In the genomic region with DNA sequence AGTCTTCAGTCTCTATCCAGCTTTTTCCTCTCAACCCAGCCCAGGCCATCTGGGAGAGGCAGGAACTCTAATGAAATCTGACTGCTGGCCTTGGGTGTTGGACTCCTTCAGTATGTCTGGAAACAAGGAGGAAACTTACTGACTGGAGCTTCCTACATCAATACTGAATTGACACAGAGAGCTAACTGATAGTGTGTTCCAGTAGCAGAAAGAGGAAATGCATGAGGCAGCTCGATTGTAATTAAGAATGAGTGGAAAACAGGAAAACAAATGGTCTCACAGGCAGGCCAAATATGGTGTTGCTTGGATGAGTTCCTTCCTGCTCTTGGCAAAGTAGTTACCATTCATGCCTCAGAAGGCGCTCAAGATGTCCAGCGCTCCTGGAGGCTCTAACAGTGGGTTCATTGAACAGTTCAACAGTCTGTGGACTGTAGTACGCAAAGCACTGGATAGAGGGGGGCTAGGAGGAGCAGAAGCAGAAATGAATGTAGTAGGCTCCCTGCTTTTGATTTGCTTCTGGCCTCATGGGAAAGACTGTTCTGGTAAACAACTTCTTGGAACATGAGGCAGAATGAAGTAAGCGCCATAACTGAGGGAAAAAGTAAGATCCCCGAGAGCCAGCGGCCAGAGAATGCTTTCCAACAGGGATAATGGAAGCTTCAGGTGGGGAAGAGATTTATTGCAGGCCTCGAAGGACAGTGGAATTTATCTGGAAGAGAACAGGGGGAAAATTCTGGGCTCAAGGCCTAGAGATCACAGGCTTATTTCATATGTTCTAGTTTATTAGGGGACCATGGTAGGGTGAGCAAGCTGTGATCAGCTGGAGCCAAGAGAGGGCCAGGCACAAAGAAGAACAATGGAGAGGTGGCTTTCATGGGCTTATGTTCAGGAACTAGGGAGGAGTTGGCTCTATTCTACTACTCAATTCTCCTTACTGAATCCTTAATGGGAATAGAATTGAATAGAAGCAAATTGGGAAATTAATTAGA, we compare ENCODE assay signal across 9 mouse cellular contexts.
A peak's percentile ranks its signal among the peaks of the same experiment; 100 is the strongest.
DNase-seq lines count a peak whose midpoint lies in the region; ATAC-seq lines count a peak whose summit lies in the region.
"Had no signal": no experiment of that assay in that cellular context is flagged by ENCODE, and none has a peak within 500 bp of the region (broad histone marks: within the 10 kb centered on the region; RNA-seq: fewer than 3 reads in every experiment).

No protein-coding gene starts in this region.

- no peaks in the 10 kb centered on the region for H3K36me3 ChIP-seq in hindbrain, embryonic 14.5 days (replicated peaks; ENCODE audit: control insufficient read depth, insufficient read depth)
- no peaks in the 10 kb centered on the region for H3K36me3 ChIP-seq in hindbrain, embryonic 10.5 days
- H3K36me3 ChIP-seq in embryonic facial prominence, embryonic 14.5 days (ENCODE audit: control insufficient read depth, insufficient read depth, low read length), result no peaks in the 10 kb centered on the region

- H3K27ac ChIP-seq in hindbrain, embryonic 14.5 days, result no peak overlapping the region
- H3K27ac ChIP-seq in hindbrain, embryonic 10.5 days, result no peak overlapping the region
- peak overlapping the region; percentile 54 for H3K27ac ChIP-seq in embryonic facial prominence, embryonic 14.5 days (replicated peaks; ENCODE audit: low read depth, low read length)

- peak; percentile 40; the same call in 1 of the 2 replicates for ATAC-seq in hindbrain, embryonic 14.5 days (ENCODE audit: low FRiP score)
- ATAC-seq in embryonic facial prominence, embryonic 14.5 days (ENCODE audit: low read depth), result peak; percentile 78
- ATAC-seq: Patski had no signal

- WGBS in hindbrain, embryonic 14.5 days, result 86% methylated on average over 8 of the region's 8 CpGs
- WGBS in hindbrain, embryonic 10.5 days, result 89% methylated on average over 8 of the region's 8 CpGs
- WGBS in embryonic facial prominence, embryonic 14.5 days, result 63% methylated on average over 8 of the region's 8 CpGs

- no peaks in the 10 kb centered on the region for H3K27me3 ChIP-seq in hindbrain, embryonic 14.5 days (ENCODE audit: control insufficient read depth, insufficient read depth, low read length)
- H3K27me3 ChIP-seq in hindbrain, embryonic 10.5 days (ENCODE audit: insufficient read depth, poor library complexity, severe bottlenecking), result no peaks in the 10 kb centered on the region
- no peaks in the 10 kb centered on the region for H3K27me3 ChIP-seq in embryonic facial prominence, embryonic 14.5 days (replicated peaks; ENCODE audit: control insufficient read depth, insufficient read depth, low read length)
- H3K27me3 ChIP-seq: Patski had no signal

- no peaks in the 10 kb centered on the region for H3K9me3 ChIP-seq in hindbrain, embryonic 14.5 days (ENCODE audit: control insufficient read depth, low read length)
- no peaks in the 10 kb centered on the region for H3K9me3 ChIP-seq in hindbrain, embryonic 10.5 days
- H3K9me3 ChIP-seq in embryonic facial prominence, embryonic 14.5 days (ENCODE audit: control insufficient read depth, low read length), result no peaks in the 10 kb centered on the region

- no peak overlapping the region for H3K4me2 ChIP-seq in hindbrain, embryonic 14.5 days (replicated peaks)
- no peak overlapping the region for H3K4me2 ChIP-seq in embryonic facial prominence, embryonic 14.5 days (ENCODE audit: low read depth, low read length)

- DNase-seq in hindbrain, embryonic 14.5 days (ENCODE audit: low spot score), result no peak
- no peak for DNase-seq in hindbrain, embryonic 10.5 days (ENCODE audit: low spot score)
- DNase-seq in embryonic facial prominence, embryonic 14.5 days (ENCODE audit: low spot score), result peak; percentile 83
- peak; percentile 20 to 49 for DNase-seq in heart, postnatal 36 days
- peak; percentile 37 to 58 for DNase-seq in left cerebral cortex, postnatal 14 days (ENCODE audit: low spot score in 2 of 2)
- DNase-seq in retina, embryonic 14.5 days (ENCODE audit: low spot score), result no peak
- DNase-seq in ovary, postnatal 10 days (ENCODE audit: low spot score), result no peak
- DNase-seq in spleen, postnatal 14 days (ENCODE audit: low spot score in 2 of 2), result no peak

- H3K9ac ChIP-seq in hindbrain, embryonic 14.5 days, result no peak overlapping the region
- H3K9ac ChIP-seq in embryonic facial prominence, embryonic 14.5 days (ENCODE audit: low read depth, low read length), result no peak overlapping the region

- intact Hi-C loops in heart, postnatal 36 days (cut with DNase I), result no loop called here
- intact Hi-C loops in left cerebral cortex, postnatal 14 days (cut with DNase I), result no loop called here

- H3K4me3 ChIP-seq in hindbrain, embryonic 14.5 days (replicated peaks; ENCODE audit: low read length), result no peak overlapping the region
- H3K4me3 ChIP-seq in hindbrain, embryonic 10.5 days, result no peak overlapping the region
- no peak overlapping the region for H3K4me3 ChIP-seq in embryonic facial prominence, embryonic 14.5 days (ENCODE audit: low read depth, low read length)

- no peaks in the 10 kb centered on the region for H3K4me1 ChIP-seq in hindbrain, embryonic 14.5 days (replicated peaks; ENCODE audit: control insufficient read depth, insufficient read depth, low read length)
- H3K4me1 ChIP-seq in hindbrain, embryonic 10.5 days (replicated peaks), result no peaks in the 10 kb centered on the region
- peaks cover 4% of the 10 kb centered on the region for H3K4me1 ChIP-seq in embryonic facial prominence, embryonic 14.5 days (ENCODE audit: control insufficient read depth, insufficient read depth, low read length)

Comparison
In these comparisons a context has a peak if more than half of its experiments do, and no peak if none do; other contexts are left out.
1. DNase-seq: peak in embryonic facial prominence, embryonic 14.5 days (single experiment), heart, postnatal 36 days (2 of 2) and left cerebral cortex, postnatal 14 days (2 of 2); none in hindbrain, embryonic 14.5 days (single experiment), hindbrain, embryonic 10.5 days (single experiment), retina, embryonic 14.5 days (single experiment), ovary, postnatal 10 days (single experiment) and spleen, postnatal 14 days (0 of 2).